Mouse (Mus musculus) kidney, postnatal 0 days (tissue): ENCODE data around the gene Mrpl54. TPM values are rescaled to one million over a fixed set of nuclear protein-coding genes. Genes with fewer than 3 reads are reported as not detected.
A peak's percentile ranks its signal among the peaks of the same experiment; 100 is the strongest.

Source experiments
- ATAC-seq: fragments of 200-750 bp; cut with Nextera tagmentation; replicated peaks from 2 replicates; pipeline ENCODE4 v1.8.0; 2017; ENCODE audit warnings: low read depth, moderate number of reproducible peaks, moderate TSS enrichment, moderate library complexity; ENCODE audit not compliant: low FRiP score
- DNase-seq: peaks from one replicate; pipeline ENCODE4 v3.0.0-alpha.2; 2016; ENCODE audit warnings: low spot score
- H3K27ac ChIP-seq: fragments of 300-500 bp; sonication (generic); 2 replicates; pipeline ENCODE4 v1.5.1; 2014; ENCODE audit warnings: mild to moderate bottlenecking
- H3K27me3 ChIP-seq: fragments of 300-500 bp; sonication (generic); 2 replicates; pipeline ENCODE4 v1.6.1; 2014; ENCODE audit warnings: low read length, mixed read lengths; ENCODE audit not compliant: insufficient read depth
- H3K36me3 ChIP-seq: fragments of 300-500 bp; sonication (generic); 2 replicates; pipeline ENCODE4 v1.6.1; 2014; ENCODE audit warnings: low read length, mixed read lengths; ENCODE audit not compliant: insufficient read depth
- H3K4me1 ChIP-seq: fragments of 300-500 bp; sonication (generic); replicated peaks from 2 replicates; pipeline ENCODE4 v1.6.1; 2014; ENCODE audit warnings: antibody characterized with exemption, low read length, mixed read lengths; ENCODE audit not compliant: insufficient read depth
- H3K4me2 ChIP-seq: fragments of 300-500 bp; sonication (generic); 2 replicates; pipeline ENCODE4 v1.6.1; 2014; ENCODE audit warnings: mild to moderate bottlenecking, low read length, moderate library complexity, mixed read lengths
- H3K4me3 ChIP-seq: fragments of 300-500 bp; sonication (generic); replicated peaks from 2 replicates; pipeline ENCODE4 v1.5.1; 2014; ENCODE audit warnings: low read depth, low read length
- H3K9ac ChIP-seq: fragments of 300-500 bp; sonication (generic); 2 replicates; pipeline ENCODE4 v1.6.1; 2014; ENCODE audit warnings: low read depth, low read length
- H3K9me3 ChIP-seq: fragments of 300-500 bp; sonication (generic); replicated peaks from 2 replicates; pipeline ENCODE4 v1.6.1; 2016; ENCODE audit warnings: low read length, inconsistent platforms, mixed read lengths
- CTCF ChIP-seq: IDR thresholded peaks from 2 replicates; pipeline ENCODE4 v1.5.1; 2016; ENCODE audit warnings: antibody characterized with exemption, low read depth, mild to moderate bottlenecking, moderate library complexity
- WGBS: fragments of 180-500 bp; shearing (Covaris S2); extraction: QIAGEN DNeasy Blood & Tissue Kit; methylation state at CpG from one replicate; pipeline ENCODE4 v1.1.7; 2014; 5-methylcytosine and 5-hydroxymethylcytosine counted together
- polyA plus RNA-seq: library from polyadenylated mRNA; unstranded; fragments of >200 nt; fragmentation: Nextera tagmentation; extraction: Ambion mirVana; gene quantifications from 2 replicates; pipeline ENCODE4 v1.2.1, GENCODE M21; 2015

Gene Mrpl54
- polyA plus RNA-seq, 1 experiment from 2014 or later, result 283 TPM

DNA sequence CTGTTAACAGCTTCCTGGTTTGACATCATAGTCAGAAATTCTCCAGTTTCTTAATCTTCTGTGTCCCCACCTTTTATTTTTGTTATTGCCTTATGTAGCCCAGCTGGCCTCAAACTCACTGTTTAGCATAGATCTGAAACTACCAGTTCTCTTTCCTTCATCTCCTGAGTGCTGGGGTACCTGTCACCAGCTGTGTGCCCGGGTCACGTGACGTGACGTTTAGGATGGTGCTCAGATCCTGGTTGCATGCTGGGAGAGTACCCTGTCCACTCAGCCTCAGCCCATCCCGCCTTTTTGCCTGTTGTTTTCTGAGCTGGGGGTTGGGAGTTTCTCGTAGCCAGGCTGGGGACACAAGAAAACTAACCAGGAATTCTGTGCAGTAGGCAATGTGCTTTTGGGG lies 30.5 kb upstream of the Mrpl54 start:
- TF ChIP-seq CTCF, result no peak
- 62% methylated on average over 6 of the region's 6 CpGs for WGBS
- H3K4me3 ChIP-seq, result no peak overlapping the region
- H3K9me3 ChIP-seq, result no peaks in the 10 kb centered on the region
- H3K4me2 ChIP-seq, result peak overlapping the region; percentile 21; the same call in 1 of the 2 replicates
- H3K27me3 ChIP-seq, result no peaks in the 10 kb centered on the region
- ATAC-seq (no peak), DNase-seq (no peak)
- peak overlapping the region; percentile 90 for H3K27ac ChIP-seq
- H3K36me3 ChIP-seq, result no peaks in the 10 kb centered on the region
- H3K9ac ChIP-seq, result 0 out of 2 replicates have a peak overlapping the region, but pooled peaks have one; percentile 31
- H3K4me1 ChIP-seq, result peaks cover 58% of the 10 kb centered on the region

DNA sequence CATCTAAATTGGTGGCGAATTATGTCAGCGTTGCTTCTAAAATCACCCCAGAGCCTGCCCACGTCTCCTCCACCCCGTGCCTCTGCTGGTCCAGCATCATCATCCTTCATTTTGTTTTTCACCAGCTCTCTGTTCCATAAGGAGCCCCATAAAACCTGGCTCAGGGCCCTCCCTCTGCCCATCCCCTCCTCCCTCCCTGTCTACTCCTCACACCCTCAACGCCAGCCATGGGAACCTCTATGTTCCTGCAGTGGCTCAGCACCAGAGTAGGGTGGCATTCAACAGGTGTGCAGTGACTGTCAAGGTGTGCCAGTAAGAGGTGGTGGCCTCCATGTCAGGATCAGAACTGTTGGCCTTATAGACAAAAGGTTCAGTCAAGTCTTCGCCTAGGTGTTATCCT lies 28.5 kb upstream of the Mrpl54 start:
- DNase-seq, result no peak
- Histone ChIP-seq H3K4me1 (peaks cover 42% of the 10 kb centered on the region), H3K9ac (no peak overlapping the region)

DNA sequence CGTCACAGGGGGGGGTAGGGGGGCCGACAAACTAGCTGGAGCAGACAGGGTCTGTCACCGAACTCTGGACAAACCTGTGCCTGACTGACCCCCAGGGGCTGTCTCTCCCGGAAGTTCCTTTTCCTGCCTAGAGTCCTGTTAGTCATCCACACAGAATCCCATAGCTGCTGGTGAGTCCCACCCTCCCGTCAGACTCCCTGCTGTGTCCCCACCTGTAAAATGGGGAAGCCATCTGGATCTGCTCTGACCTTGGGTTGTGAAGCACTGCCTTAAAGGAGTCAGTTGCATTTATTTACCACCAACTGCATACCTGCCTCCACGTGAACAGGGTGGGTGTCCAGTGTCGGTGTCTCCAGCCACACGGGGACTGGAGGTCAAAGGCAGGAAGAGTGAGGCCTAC lies 27.7 kb upstream of the Mrpl54 start:
- DNase-seq, result no peak
- Histone ChIP-seq H3K9ac (peak overlapping the region; percentile 91; the same call in 1 of the 2 replicates), H3K36me3 (no peaks in the 10 kb centered on the region), H3K27me3 (no peaks in the 10 kb centered on the region), H3K4me2 (peak overlapping the region; percentile 98), H3K4me3 (peak overlapping the region; percentile 88), H3K9me3 (no peaks in the 10 kb centered on the region), H3K27ac (no peak overlapping the region; the same call in 1 of the 2 replicates), H3K4me1 (peaks cover 37% of the 10 kb centered on the region)
- 27% methylated on average over 8 of the region's 8 CpGs for WGBS
- ATAC-seq, result no peak
- no peak for TF ChIP-seq CTCF

More for the DNA sequence above, 28.5 kb upstream of the Mrpl54 start:
- Histone ChIP-seq H3K9me3 (no peaks in the 10 kb centered on the region), H3K4me2 (no peak overlapping the region), H3K27me3 (no peaks in the 10 kb centered on the region), H3K4me3 (no peak overlapping the region), H3K36me3 (no peaks in the 10 kb centered on the region), H3K27ac (no peak overlapping the region)
- no peak for ATAC-seq
- WGBS, result 89% methylated on average over 6 of the region's 6 CpGs
- no peak for TF ChIP-seq CTCF

DNA sequence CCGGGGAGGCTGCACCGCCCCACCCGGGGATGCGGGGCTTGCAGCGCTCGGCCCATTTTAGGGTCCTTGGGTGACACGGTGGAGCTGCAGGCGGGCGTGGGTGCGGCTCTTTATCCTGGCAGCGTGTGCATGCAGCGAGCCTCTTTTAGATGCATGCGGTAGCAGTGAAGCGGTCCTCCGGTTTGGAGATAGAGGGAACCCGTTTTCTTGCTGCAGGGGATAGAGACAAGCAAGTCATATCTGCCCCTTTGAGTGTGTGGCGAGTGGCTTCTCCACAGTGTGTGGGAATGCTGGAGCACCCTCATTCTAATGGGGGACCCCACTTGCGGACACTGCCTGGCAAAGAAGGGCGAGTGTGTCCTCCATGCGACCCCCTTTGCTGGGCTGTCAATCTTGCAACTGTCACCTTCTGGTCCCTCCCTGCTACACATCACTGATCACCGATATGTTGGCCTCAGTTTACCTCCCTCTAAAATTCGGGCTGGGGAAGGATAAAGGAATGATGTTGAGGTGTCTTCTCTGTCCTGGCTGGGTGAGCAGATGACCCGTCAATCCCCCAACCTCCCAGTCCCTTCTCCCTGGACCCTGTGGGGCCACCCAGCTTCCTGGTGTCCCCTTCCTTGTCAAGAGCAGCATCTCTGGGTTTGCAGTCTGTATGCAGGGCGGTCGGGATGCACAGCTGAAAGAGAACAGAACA lies 26.7 kb upstream of the Mrpl54 start:
- 2% methylated on average over 25 of the region's 25 CpGs for WGBS
- Histone ChIP-seq H3K27ac (peak overlapping the region; percentile 94), H3K9ac (peak overlapping the region; percentile 91), H3K4me3 (peak overlapping the region; percentile 88), H3K4me1 (peaks cover 30% of the 10 kb centered on the region), H3K9me3 (no peaks in the 10 kb centered on the region), H3K27me3 (no peaks in the 10 kb centered on the region), H3K36me3 (no peaks in the 10 kb centered on the region), H3K4me2 (peak overlapping the region; percentile 98)
- no peak for DNase-seq
- no peak for ATAC-seq
- TF ChIP-seq CTCF, result no peak

DNA sequence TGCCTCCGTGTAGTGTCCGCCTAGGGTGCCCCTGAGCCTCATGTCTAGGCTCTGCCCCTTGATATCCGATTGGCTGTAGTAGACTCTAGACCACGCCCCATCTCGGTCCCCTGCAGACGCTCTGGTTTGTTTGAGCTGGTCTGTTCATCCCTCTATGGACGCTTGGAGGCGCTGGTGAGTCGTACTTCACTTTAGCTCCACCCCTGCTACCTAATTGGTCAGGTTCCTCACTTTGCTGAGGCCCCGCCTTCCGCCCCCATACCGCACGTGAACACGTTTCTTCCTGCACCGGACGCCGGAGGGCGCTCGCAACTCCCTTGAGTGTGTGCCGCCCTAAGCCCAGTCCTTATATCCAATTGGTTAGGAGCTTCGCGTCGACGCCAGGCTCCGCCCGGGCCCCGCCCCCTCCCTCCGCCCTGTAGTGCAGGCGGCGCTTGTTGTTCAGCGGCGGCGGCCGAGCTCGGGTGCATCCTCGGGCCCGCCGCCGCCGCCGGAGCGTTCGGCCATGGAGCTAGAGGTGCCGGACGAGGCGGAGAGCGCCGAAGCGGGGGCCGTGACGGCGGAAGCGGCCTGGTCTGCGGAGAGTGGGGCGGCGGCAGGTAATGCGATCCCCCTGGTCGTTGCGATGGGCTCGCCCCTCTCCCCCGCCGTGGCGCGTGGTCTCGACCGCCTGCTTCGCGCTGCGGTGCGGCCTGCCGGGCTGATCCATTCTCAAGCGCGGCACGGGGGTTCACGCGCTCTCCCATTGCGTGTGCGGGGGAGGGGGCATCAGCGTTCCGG lies 26.0 kb upstream of the Mrpl54 start, which contains the start of gene Pip5k1c:
Pip5k1c (plus strand) TSS at position 410 of the 780 bp plus-strand sequence.
- under 1% methylated on average over 75 of the region's 80 CpGs for WGBS
- peak within 1 kb of the TSS; percentile 98 for H3K4me2 ChIP-seq
- H3K36me3 ChIP-seq, result no peaks in the 10 kb centered on the region
- H3K27me3 ChIP-seq, result no peaks in the 10 kb centered on the region
- H3K9ac ChIP-seq, result peak within 1 kb of the TSS; percentile 91
- no peaks in the 10 kb centered on the region for H3K9me3 ChIP-seq
- ATAC-seq, result peak; percentile 95
- H3K27ac ChIP-seq, result peak within 1 kb of the TSS; percentile 94
- peak; percentile 91 for TF ChIP-seq CTCF
- peak within 1 kb of the TSS; percentile 88 for H3K4me3 ChIP-seq
- peak; percentile 100 for DNase-seq
- H3K4me1 ChIP-seq, result peaks cover 23% of the 10 kb centered on the region

DNA sequence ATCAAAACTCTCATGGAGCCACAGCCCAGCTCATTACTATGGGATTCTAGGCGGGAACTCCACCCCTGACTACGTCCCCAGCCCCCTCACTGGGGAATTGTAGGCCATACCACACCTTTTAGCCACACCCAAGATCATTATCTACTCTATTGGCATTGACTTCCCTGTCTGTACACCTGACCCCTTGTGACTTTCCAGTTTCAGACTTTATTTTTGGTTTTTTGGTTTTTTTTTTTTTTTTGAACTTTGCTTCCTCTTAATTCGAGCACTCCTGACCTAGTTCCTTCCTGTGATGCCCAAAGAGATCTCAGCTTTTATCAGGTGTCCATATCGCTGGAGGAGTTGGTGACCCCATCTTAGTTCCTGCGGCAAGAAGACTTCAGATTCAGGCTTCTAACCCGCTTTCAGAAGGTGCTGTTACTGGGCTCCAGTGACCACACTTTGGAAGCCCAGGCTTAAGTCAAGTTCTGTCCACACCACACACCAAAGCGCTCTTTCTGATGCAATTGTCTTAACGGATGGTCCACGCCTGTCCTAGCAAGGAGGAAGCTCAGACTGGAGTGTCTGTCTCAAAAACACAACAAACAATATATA lies 24.9 kb upstream of the Mrpl54 start, which contains the start of gene Tjp3:
Tjp3 (minus strand) TSS at position 71 of the 594 bp plus-strand sequence.
- no peak for DNase-seq
- peak within 1 kb of the TSS; percentile 41 for H3K4me2 ChIP-seq
- no peaks in the 10 kb centered on the region for H3K27me3 ChIP-seq
- no peak for ATAC-seq
- H3K27ac ChIP-seq, result peak within 1 kb of the TSS; percentile 54
- H3K36me3 ChIP-seq, result no peaks in the 10 kb centered on the region
- WGBS, result 68% methylated on average over 9 of the region's 9 CpGs
- H3K9ac ChIP-seq, result peak within 1 kb of the TSS; percentile 37; the same call in 1 of the 2 replicates
- TF ChIP-seq CTCF, result no peak
- H3K4me1 ChIP-seq, result peaks cover 15% of the 10 kb centered on the region
- no peaks in the 10 kb centered on the region for H3K9me3 ChIP-seq
- peak within 1 kb of the TSS; percentile 18; the same call in 1 of the 2 replicates for H3K4me3 ChIP-seq
